In genomic region chr1:131427140-131427821, GRCm38 (mm10) we compare ENCODE assay signal across 8 mouse cellular contexts.
DNase-seq lines count a peak whose midpoint lies in the region; ATAC-seq and TF ChIP-seq lines count a peak whose summit lies in the region.

No protein-coding gene starts in this region.

- H3K27me3 ChIP-seq in midbrain, embryonic 12.5 days: no peaks in the 10 kb centered on the region
- no peaks in the 10 kb centered on the region for H3K27me3 ChIP-seq in midbrain, embryonic 10.5 days (ENCODE audit: low read depth, poor library complexity, severe bottlenecking)
- no peaks in the 10 kb centered on the region for H3K27me3 ChIP-seq in embryonic facial prominence, embryonic 13.5 days
- H3K27me3 ChIP-seq in kidney, postnatal 0 days (ENCODE audit: insufficient read depth, low read length): no peaks in the 10 kb centered on the region
- no peaks in the 10 kb centered on the region for H3K27me3 ChIP-seq in neural tube, embryonic 15.5 days (replicated peaks)

- H3K4me3 ChIP-seq in midbrain, embryonic 12.5 days: no peak overlapping the region
- H3K4me3 ChIP-seq in midbrain, embryonic 10.5 days: no peak overlapping the region
- H3K4me3 ChIP-seq in embryonic facial prominence, embryonic 13.5 days: no peak overlapping the region
- H3K4me3 ChIP-seq in kidney, postnatal 0 days (replicated peaks; ENCODE audit: low read depth, low read length): no peak overlapping the region
- H3K4me3 ChIP-seq in neural tube, embryonic 15.5 days (replicated peaks): no peak overlapping the region

- H3K9ac ChIP-seq in midbrain, embryonic 12.5 days (replicated peaks): no peak overlapping the region
- no peak overlapping the region for H3K9ac ChIP-seq in embryonic facial prominence, embryonic 13.5 days
- no peak overlapping the region for H3K9ac ChIP-seq in kidney, postnatal 0 days (ENCODE audit: low read depth, low read length)
- no peak overlapping the region for H3K9ac ChIP-seq in neural tube, embryonic 15.5 days (replicated peaks)

- peak; percentile 30; the same call in 1 of the 2 replicates for ATAC-seq in midbrain, embryonic 12.5 days (ENCODE audit: low FRiP score, low read depth)
- ATAC-seq in embryonic facial prominence, embryonic 13.5 days (ENCODE audit: insufficient number of reproducible peaks, insufficient read depth, low FRiP score, low TSS enrichment, low read depth): no peak
- no peak for ATAC-seq in kidney, postnatal 0 days (replicated peaks; ENCODE audit: low FRiP score, low read depth)
- no peak for ATAC-seq in neural tube, embryonic 15.5 days (ENCODE audit: low FRiP score)
- ATAC-seq in inflammation-experienced regulatory T-cells, adult 6 months: no peak

- 31% methylated on average over 5 of the region's 5 CpGs for WGBS in midbrain, embryonic 12.5 days
- WGBS in midbrain, embryonic 10.5 days: 29% methylated on average over 5 of the region's 5 CpGs
- 9% methylated on average over 5 of the region's 5 CpGs for WGBS in embryonic facial prominence, embryonic 13.5 days
- 21% methylated on average over 5 of the region's 5 CpGs for WGBS in kidney, postnatal 0 days
- WGBS in neural tube, embryonic 15.5 days: 41% methylated on average over 5 of the region's 5 CpGs

- no peaks in the 10 kb centered on the region for H3K9me3 ChIP-seq in midbrain, embryonic 12.5 days
- H3K9me3 ChIP-seq in midbrain, embryonic 10.5 days (replicated peaks): no peaks in the 10 kb centered on the region
- H3K9me3 ChIP-seq in embryonic facial prominence, embryonic 13.5 days: no peaks in the 10 kb centered on the region
- no peaks in the 10 kb centered on the region for H3K9me3 ChIP-seq in kidney, postnatal 0 days (replicated peaks; ENCODE audit: low read length)
- H3K9me3 ChIP-seq in neural tube, embryonic 15.5 days (replicated peaks): no peaks in the 10 kb centered on the region

- H3K36me3 ChIP-seq in midbrain, embryonic 12.5 days: no peaks in the 10 kb centered on the region
- H3K36me3 ChIP-seq in midbrain, embryonic 10.5 days: no peaks in the 10 kb centered on the region
- H3K36me3 ChIP-seq in embryonic facial prominence, embryonic 13.5 days: no peaks in the 10 kb centered on the region
- no peaks in the 10 kb centered on the region for H3K36me3 ChIP-seq in kidney, postnatal 0 days (ENCODE audit: insufficient read depth, low read length)
- no peaks in the 10 kb centered on the region for H3K36me3 ChIP-seq in neural tube, embryonic 15.5 days

- no peak for TF ChIP-seq CTCF in kidney, postnatal 0 days (IDR thresholded peaks at IDR 0.05; ENCODE audit: low read depth)

- no peak for DNase-seq in midbrain, embryonic 10.5 days (ENCODE audit: low spot score)
- peak; percentile 48 for DNase-seq in kidney, postnatal 0 days (ENCODE audit: low spot score)
- DNase-seq in gastrocnemius, postnatal 4 days (ENCODE audit: low spot score in 2 of 2): no peak
- DNase-seq in frontal cortex, postnatal 10 days (ENCODE audit: low spot score in 2 of 2): no peak

- H3K4me2 ChIP-seq in midbrain, embryonic 12.5 days (replicated peaks): no peak overlapping the region
- H3K4me2 ChIP-seq in embryonic facial prominence, embryonic 13.5 days: no peak overlapping the region; the same call in 1 of the 2 replicates
- peak overlapping the region; percentile 6; the same call in 1 of the 2 replicates for H3K4me2 ChIP-seq in kidney, postnatal 0 days (ENCODE audit: low read length)
- H3K4me2 ChIP-seq in neural tube, embryonic 15.5 days: no peak overlapping the region

- H3K27ac ChIP-seq in midbrain, embryonic 12.5 days (replicated peaks): peak overlapping the region; percentile 30; the same call in 1 of the 2 replicates
- H3K27ac ChIP-seq in midbrain, embryonic 10.5 days (replicated peaks): no peak overlapping the region
- H3K27ac ChIP-seq in embryonic facial prominence, embryonic 13.5 days: peak overlapping the region; percentile 30
- H3K27ac ChIP-seq in kidney, postnatal 0 days: peak overlapping the region; percentile 47; the same call in 1 of the 2 replicates
- H3K27ac ChIP-seq in neural tube, embryonic 15.5 days (replicated peaks): peak overlapping the region; percentile 10; the same call in 1 of the 2 replicates

- H3K4me1 ChIP-seq in midbrain, embryonic 12.5 days: peaks cover 27% of the 10 kb centered on the region
- peaks cover 22% of the 10 kb centered on the region for H3K4me1 ChIP-seq in midbrain, embryonic 10.5 days
- H3K4me1 ChIP-seq in embryonic facial prominence, embryonic 13.5 days: peaks cover 35% of the 10 kb centered on the region
- peaks cover 11% of the 10 kb centered on the region for H3K4me1 ChIP-seq in kidney, postnatal 0 days (replicated peaks; ENCODE audit: insufficient read depth, low read length)
- peaks cover 27% of the 10 kb centered on the region for H3K4me1 ChIP-seq in neural tube, embryonic 15.5 days
